Mouse (Mus musculus) MEL (cell line): ENCODE results near the gene 4930563M21Rik. TPM values are rescaled to one million over a fixed set of nuclear protein-coding genes. Genes with fewer than 3 reads are reported as not detected.
A peak's percentile ranks its signal among the peaks of the same experiment; 100 is the strongest.

Experiments used
- DNase-seq: peaks from one replicate; pipeline ENCODE4 v3.0.0; 2011; ENCODE audit warnings: low read depth, low spot score
- H3K27ac ChIP-seq: 2 replicates; pipeline ENCODE4 v1.5.1; 2012; ENCODE audit warnings: low read depth, mild to moderate bottlenecking, control low read depth, low read length, moderate library complexity; ENCODE audit not compliant: control insufficient read depth
- H3K27me3 ChIP-seq, 2 experiments: fragments of 150-350 bp in 1 of 2; sonication (generic) in 1 of 2; 2 replicates each; pipeline ENCODE4 v1.6.1; 2012; ENCODE audit warnings: low read length in 2 of 2, mild to moderate bottlenecking in 2 of 2, improper control_type of control experiment in 1 of 2, moderate library complexity in 1 of 2; ENCODE audit not compliant: insufficient read depth in 2 of 2, control insufficient read depth in 1 of 2
- H3K36me3 ChIP-seq, 2 experiments: 2 replicates each; pipeline ENCODE4 v1.6.1; 2012 to 2014; ENCODE audit warnings: low read length in 2 of 2, improper control_type of control experiment in 1 of 2, inconsistent platforms in 1 of 2, mild to moderate bottlenecking in 1 of 2; ENCODE audit not compliant: insufficient read depth in 2 of 2, control insufficient read depth in 1 of 2
- H3K4me1 ChIP-seq, 2 experiments: fragments of 150-350 bp in 1 of 2; sonication (generic) in 1 of 2; 2 replicates each; pipeline ENCODE4 v1.6.1; 2012; ENCODE audit warnings: low read length in 2 of 2, improper control_type of control experiment in 1 of 2, mild to moderate bottlenecking in 1 of 2; ENCODE audit not compliant: insufficient read depth in 2 of 2, control insufficient read depth in 1 of 2
- H3K4me3 ChIP-seq, 2 experiments: fragments of 150-350 bp in 1 of 2; sonication (generic) in 1 of 2; 2 replicates each; pipeline ENCODE4 v1.5.1; 2012; ENCODE audit warnings: low read depth in 2 of 2, low read length in 2 of 2, mild to moderate bottlenecking in 2 of 2, moderate library complexity in 2 of 2, control low read depth in 1 of 2, improper control_type of control experiment in 1 of 2; ENCODE audit not compliant: control insufficient read depth in 1 of 2, insufficient read depth in 1 of 2
- H3K79me2 ChIP-seq: 2 replicates; pipeline ENCODE4 v1.6.1; 2012; ENCODE audit warnings: mild to moderate bottlenecking, low read length, moderate library complexity; ENCODE audit not compliant: control insufficient read depth, poor library complexity, insufficient read depth
- H3K9ac ChIP-seq: 2 replicates; pipeline ENCODE4 v1.6.1; 2012; ENCODE audit warnings: low read depth, mild to moderate bottlenecking, control low read depth, low read length, moderate library complexity; ENCODE audit not compliant: control insufficient read depth, poor library complexity, severe bottlenecking
- H3K9me3 ChIP-seq: fragments of 150-350 bp; sonication (generic); replicated peaks from 2 replicates; pipeline ENCODE4 v1.6.1; 2012; ENCODE audit warnings: mild to moderate bottlenecking, low read length, improper control_type of control experiment, moderate library complexity; ENCODE audit not compliant: insufficient read depth
- BHLHE40 ChIP-seq: IDR thresholded peaks from 2 replicates; pipeline ENCODE4 v1.6.1; 2012; ENCODE audit warnings: low read depth, mild to moderate bottlenecking, inconsistent platforms, low read length, improper control_type of control experiment, borderline replicate concordance
- CHD1 ChIP-seq: IDR thresholded peaks from 2 replicates; pipeline ENCODE4 v1.6.1; 2012; ENCODE audit warnings: low read depth, mild to moderate bottlenecking, inconsistent platforms, low read length, improper control_type of control experiment
- CHD2 ChIP-seq: IDR thresholded peaks from 2 replicates; pipeline ENCODE4 v1.6.1; 2011; ENCODE audit warnings: low read length, improper control_type of control experiment
- CTCF ChIP-seq, 3 experiments: IDR thresholded peaks in 2 of 3; conservative IDR thresholded peaks in 1 of 3; 2 replicates each; pipeline ENCODE4 v1.5.1; 2011 to 2012; ENCODE audit warnings: low read length in 3 of 3, low read depth in 2 of 3, mild to moderate bottlenecking in 2 of 3, improper control_type of control experiment in 1 of 3, inconsistent platforms in 1 of 3, mixed read lengths in 1 of 3, moderate library complexity in 1 of 3; ENCODE audit not compliant: control insufficient read depth in 1 of 3, insufficient read depth in 1 of 3, poor library complexity in 1 of 3, severe bottlenecking in 1 of 3
- E2F4 ChIP-seq: IDR thresholded peaks from 2 replicates; pipeline ENCODE4 v1.6.1; 2011; ENCODE audit warnings: low read depth, low read length, improper control_type of control experiment, borderline replicate concordance
- ELF1 ChIP-seq: IDR thresholded peaks from 2 replicates; pipeline ENCODE4 v1.6.1; 2014; ENCODE audit warnings: low read depth, mild to moderate bottlenecking, inconsistent platforms, low read length, improper control_type of control experiment, moderate library complexity
- EP300 ChIP-seq, 2 experiments: IDR thresholded peaks; 2 replicates each; pipeline ENCODE4 v1.6.1; 2011; ENCODE audit warnings: improper control_type of control experiment in 2 of 2, low read length in 2 of 2, low read depth in 1 of 2, mild to moderate bottlenecking in 1 of 2
- ETS1 ChIP-seq: IDR thresholded peaks from 2 replicates; pipeline ENCODE4 v1.6.1; 2012; ENCODE audit warnings: low read depth, mild to moderate bottlenecking, inconsistent platforms, low read length, improper control_type of control experiment, moderate library complexity
- GABPA ChIP-seq: IDR thresholded peaks from 2 replicates; pipeline ENCODE4 v1.6.1; 2012; ENCODE audit warnings: low read depth, mild to moderate bottlenecking, inconsistent platforms, low read length, improper control_type of control experiment, moderate library complexity
- GATA1 ChIP-seq: IDR thresholded peaks from 2 replicates; pipeline ENCODE4 v1.6.1; 2011; ENCODE audit warnings: low read depth, low read length, improper control_type of control experiment
- HCFC1 ChIP-seq: IDR thresholded peaks from 2 replicates; pipeline ENCODE4 v1.6.1; 2012; ENCODE audit warnings: low read depth, mild to moderate bottlenecking, inconsistent platforms, low read length, improper control_type of control experiment, moderate library complexity
- JUND ChIP-seq: IDR thresholded peaks from 2 replicates; pipeline ENCODE4 v1.6.1; 2011; ENCODE audit warnings: low read depth, mild to moderate bottlenecking, improper control_type of control experiment, low read length
- KAT2A ChIP-seq: conservative IDR thresholded peaks from 2 replicates; pipeline ENCODE4 v1.6.1; 2012; ENCODE audit warnings: low read depth, low read length, improper control_type of control experiment, inconsistent platforms
- MAFK ChIP-seq: IDR thresholded peaks from 2 replicates; pipeline ENCODE4 v1.6.1; 2011; ENCODE audit warnings: low read depth, mild to moderate bottlenecking, low read length, improper control_type of control experiment, borderline replicate concordance
- MAZ ChIP-seq: IDR thresholded peaks from 2 replicates; pipeline ENCODE4 v1.6.1; 2012; ENCODE audit warnings: low read depth, mild to moderate bottlenecking, inconsistent platforms, low read length, improper control_type of control experiment
- MEF2A ChIP-seq: IDR thresholded peaks from 2 replicates; pipeline ENCODE4 v1.6.1; 2014; ENCODE audit warnings: low read depth, mild to moderate bottlenecking, inconsistent platforms, low read length, improper control_type of control experiment; ENCODE audit not compliant: poor library complexity, insufficient replicate concordance, severe bottlenecking; ENCODE audit errors: extremely low read depth
- MXI1 ChIP-seq: IDR thresholded peaks from 2 replicates; pipeline ENCODE4 v1.6.1; 2011; ENCODE audit warnings: mild to moderate bottlenecking, low read depth, low read length, improper control_type of control experiment
- MYB ChIP-seq: IDR thresholded peaks from 2 replicates; pipeline ENCODE4 v1.6.1; 2011; ENCODE audit warnings: mild to moderate bottlenecking, low read depth, low read length, improper control_type of control experiment
- MYC ChIP-seq: IDR thresholded peaks from 2 replicates; pipeline ENCODE4 v1.6.1; 2011; ENCODE audit warnings: low read depth, mild to moderate bottlenecking, low read length, improper control_type of control experiment, moderate library complexity
- NRF1 ChIP-seq: IDR thresholded peaks from 2 replicates; pipeline ENCODE4 v1.6.1; 2014; ENCODE audit warnings: low read depth, mild to moderate bottlenecking, inconsistent platforms, low read length, improper control_type of control experiment, moderate library complexity; ENCODE audit not compliant: poor library complexity, insufficient read depth, severe bottlenecking
- POLR2A ChIP-seq, 2 experiments: IDR thresholded peaks; 2 replicates each; pipeline ENCODE4 v1.6.1; 2011 to 2012; ENCODE audit warnings: low read length in 2 of 2, mild to moderate bottlenecking in 2 of 2, control low read depth in 1 of 2, improper control_type of control experiment in 1 of 2, low read depth in 1 of 2, moderate library complexity in 1 of 2; ENCODE audit not compliant: control insufficient read depth in 1 of 2, insufficient read depth in 1 of 2, poor library complexity in 1 of 2
- POLR2AphosphoS2 ChIP-seq: IDR thresholded peaks from 2 replicates; pipeline ENCODE4 v1.6.1; 2011; ENCODE audit warnings: low read length, improper control_type of control experiment
- POLR2AphosphoS5 ChIP-seq: IDR thresholded peaks from 2 replicates; pipeline ENCODE4 v1.6.1; 2012; ENCODE audit warnings: low read depth, borderline replicate concordance, mild to moderate bottlenecking, inconsistent platforms, low read length, moderate library complexity, mixed read lengths
- RAD21 ChIP-seq: IDR thresholded peaks from 2 replicates; pipeline ENCODE4 v1.6.1; 2011; ENCODE audit warnings: mild to moderate bottlenecking, low read depth, low read length, improper control_type of control experiment
- RCOR1 ChIP-seq: IDR thresholded peaks from 2 replicates; pipeline ENCODE4 v1.6.1; 2012; ENCODE audit warnings: low read depth, mild to moderate bottlenecking, inconsistent platforms, low read length, improper control_type of control experiment
- SIN3A ChIP-seq: IDR thresholded peaks from 2 replicates; pipeline ENCODE4 v1.6.1; 2012; ENCODE audit warnings: low read length, improper control_type of control experiment, inconsistent platforms
- SMC3 ChIP-seq: IDR thresholded peaks from 2 replicates; pipeline ENCODE4 v1.6.1; 2011; ENCODE audit warnings: low read depth, low read length, improper control_type of control experiment
- TAL1 ChIP-seq: IDR thresholded peaks from 2 replicates; pipeline ENCODE4 v1.6.1; 2012; ENCODE audit warnings: mild to moderate bottlenecking, inconsistent platforms, low read length, moderate library complexity, mixed read lengths
- TBP ChIP-seq: IDR thresholded peaks from 2 replicates; pipeline ENCODE4 v1.8.0; 2011; ENCODE audit warnings: low read depth, low read length, improper control_type of control experiment
- TCF12 ChIP-seq: IDR thresholded peaks from 2 replicates; pipeline ENCODE4 v1.6.1; 2014; ENCODE audit warnings: low read depth, mild to moderate bottlenecking, inconsistent platforms, low read length, improper control_type of control experiment, moderate library complexity
- UBTF ChIP-seq: IDR thresholded peaks from 2 replicates; pipeline ENCODE4 v1.6.1; 2012; ENCODE audit warnings: low read depth, mild to moderate bottlenecking, inconsistent platforms, low read length, improper control_type of control experiment, moderate library complexity, borderline replicate concordance; ENCODE audit not compliant: insufficient read depth
- USF1 ChIP-seq: IDR thresholded peaks from 2 replicates; pipeline ENCODE4 v1.6.1; 2014; ENCODE audit warnings: low read depth, mild to moderate bottlenecking, inconsistent platforms, low read length, improper control_type of control experiment, moderate library complexity
- ZC3H11A ChIP-seq: IDR thresholded peaks from 2 replicates; pipeline ENCODE4 v1.6.1; 2012; ENCODE audit warnings: low read depth, mild to moderate bottlenecking, inconsistent platforms, low read length, improper control_type of control experiment
- ZKSCAN1 ChIP-seq: IDR thresholded peaks from 2 replicates; pipeline ENCODE4 v1.6.1; 2012; ENCODE audit warnings: low read depth, mild to moderate bottlenecking, inconsistent platforms, low read length, improper control_type of control experiment, moderate library complexity
- ZMIZ1 ChIP-seq: IDR thresholded peaks from 2 replicates; pipeline ENCODE4 v1.6.1; 2012; ENCODE audit warnings: low read depth, mild to moderate bottlenecking, inconsistent platforms, low read length, improper control_type of control experiment, moderate library complexity
- ZNF384 ChIP-seq: IDR thresholded peaks from 2 replicates; pipeline ENCODE4 v1.6.1; 2012; ENCODE audit warnings: low read depth, mild to moderate bottlenecking, inconsistent platforms, low read length, improper control_type of control experiment
- polyA plus RNA-seq, 2 experiments: library from polyadenylated mRNA; stranded (reverse) in 1 of 2; unstranded in 1 of 2; fragments of >175 nt in 1 of 2; fragments of >200 nt in 1 of 2; gene quantifications; 2 replicates each; pipeline versions ENCODE4 v1.2.1 to v1.2.4; 2012; ENCODE audit warnings: low replicate concordance in 2 of 2, low read depth in 1 of 2; ENCODE audit not compliant: insufficient read length in 2 of 2, insufficient read depth in 1 of 2, missing spikeins in 1 of 2
- total RNA-seq: library from RNA; depleted of rRNA; stranded (reverse); fragments of 300-350 nt; gene quantifications from 2 replicates; pipeline ENCODE4 v1.2.3, GENCODE M21; 2012

4930563M21Rik gene
- total and polyA plus RNA-seq, 3 experiments, result not detected

GRCm38 (mm10) chr9:56041372-56042180 is 31.2 kb upstream of the 4930563M21Rik start, which contains the start of gene Rcn2:
Gene Rcn2, plus strand, starts transcription at chr9:56041845.
- Histone ChIP-seq H3K27ac (peak within 1 kb of the TSS; percentile 40), H3K27me3 (peaks cover 0 to 7% of the 10 kb centered on the region in 2 experiments; a peak in 3 of 4 replicates), H3K36me3 (peaks cover 3 to 5% of the 10 kb centered on the region in 2 experiments; a peak in 3 of 4 replicates), H3K4me1 (peaks cover 0 to 6% of the 10 kb centered on the region in 2 experiments; a peak in 1 of 4 replicates), H3K4me3 (peak within 1 kb of the TSS; percentile 77 to 90), H3K79me2 (no peaks in the 10 kb centered on the region; the same call in 1 of the 2 replicates), H3K9me3 (no peaks in the 10 kb centered on the region), H3K9ac (peak within 1 kb of the TSS; percentile 87)
- peak; percentile 95 for DNase-seq
- TF ChIP-seq RAD21 (no peak), SMC3 (no peak), UBTF (0 out of 2 replicates have a peak, but pooled peaks have one; percentile 91), EP300 (IDR thresholded peaks at IDR 0.05; ENCODE audit: low read depth in 1 of 2, low read length in 2 of 2) (no peak), POLR2AphosphoS5 (0 out of 2 replicates have a peak, but pooled peaks have one; percentile 33), BHLHE40 (no peak), NRF1 (no peak), MEF2A (no peak), E2F4 (no peak), MYC (no peak; the same call in 1 of the 2 replicates), MXI1 (peak; percentile 25; the same call in 1 of the 2 replicates), TBP (peak; percentile 96), SIN3A (no peak), USF1 (no peak), HCFC1 (peak; percentile 65), MYB (no peak), ZNF384 (no peak; the same call in 1 of the 2 replicates), RCOR1 (no peak), GATA1 (no peak), GABPA (no peak), ZC3H11A (no peak), ELF1 (no peak), MAZ (peak; percentile 51; the same call in 1 of the 2 replicates), TAL1 (no peak), ZKSCAN1 (no peak), CHD1 (no peak), TCF12 (peak; percentile 45), POLR2A (IDR thresholded peaks at IDR 0.05; ENCODE audit: control insufficient read depth in 1 of 2, insufficient read depth in 1 of 2, low read depth in 1 of 2, low read length in 2 of 2, poor library complexity in 1 of 2) (peak; percentile 92 to 94), CTCF (IDR thresholded peaks at IDR 0.05 in 2 of 3, conservative IDR thresholded peaks at IDR 0.05 in 1 of 3; ENCODE audit: control insufficient read depth in 1 of 3, insufficient read depth in 1 of 3, low read depth in 2 of 3, low read length in 3 of 3, poor library complexity in 1 of 3, severe bottlenecking in 1 of 3) (no peak), JUND (no peak), CHD2 (no peak), POLR2AphosphoS2 (peak; percentile 76; the same call in 1 of the 2 replicates), MAFK (no peak), ZMIZ1 (peak; percentile 92), ETS1 (no peak), KAT2A (no peak)
